Mouse (Mus musculus) WW6 (cell line): ENCODE measurements at regions not wholly inside any gene's neighbourhood (a gene's known extent, or its start where the extent isn't known, plus 50 kb on each side); places are given as distances from the start of the nearest gene placed in this dataset.

Experiments used
- DNase-seq: peaks from one replicate; pipeline ENCODE4 v3.0.0-alpha.2; 2013; ENCODE audit warnings: low read depth, low spot score

GRCm38 (mm10) chr12:52400099-52400498 is 103.7 kb upstream of the Arhgap5 start:
- no peak for DNase-seq

GRCm38 (mm10) chr12:52402711-52403110 is 101.1 kb upstream of the Arhgap5 start:
- DNase-seq: no peak

- no peak for DNase-seq
These were observed 97.4 kb upstream of the Arhgap5 start for GRCm38 (mm10) chr12:52406386-52406785.

- DNase-seq: no peak
These were observed 95.4 kb upstream of the Arhgap5 start for GRCm38 (mm10) chr12:52408307-52408895.

GRCm38 (mm10) chr12:52409221-52409620 is 94.6 kb upstream of the Arhgap5 start:
- DNase-seq: no peak

- DNase-seq: no peak
These were observed 91.6 kb upstream of the Arhgap5 start for GRCm38 (mm10) chr12:52412172-52412571.

GRCm38 (mm10) chr12:52413046-52413473 is 90.7 kb upstream of the Arhgap5 start:
- no peak for DNase-seq

GRCm38 (mm10) chr12:52422729-52423128 is 81.0 kb upstream of the Arhgap5 start:
- DNase-seq: no peak

GRCm38 (mm10) chr12:52424336-52425034 is 79.3 kb upstream of the Arhgap5 start:
- no peak for DNase-seq

- no peak for DNase-seq
These were observed 73.8 kb upstream of the Arhgap5 start for GRCm38 (mm10) chr12:52429935-52430334.

GRCm38 (mm10) chr12:52431933-52432332 is 71.8 kb upstream of the Arhgap5 start:
- no peak for DNase-seq

- no peak for DNase-seq
These were observed 69.8 kb upstream of the Arhgap5 start for GRCm38 (mm10) chr12:52434021-52434420.

GRCm38 (mm10) chr12:52435321-52435720 is 68.5 kb upstream of the Arhgap5 start:
- DNase-seq: no peak

- no peak for DNase-seq
These were observed 68.0 kb upstream of the Arhgap5 start for GRCm38 (mm10) chr12:52435795-52436211.

GRCm38 (mm10) chr12:52436941-52437340 is 66.8 kb upstream of the Arhgap5 start:
- DNase-seq: no peak

- no peak for DNase-seq
These were observed 64.5 kb upstream of the Arhgap5 start for GRCm38 (mm10) chr12:52439241-52439640.

GRCm38 (mm10) chr12:52440868-52441365 is 62.9 kb upstream of the Arhgap5 start:
- no peak for DNase-seq

- no peak for DNase-seq
These were observed 61.4 kb upstream of the Arhgap5 start for GRCm38 (mm10) chr12:52442337-52442736.

GRCm38 (mm10) chr12:52445731-52446130 is 58.0 kb upstream of the Arhgap5 start:
- no peak for DNase-seq

- DNase-seq: no peak
These were observed 57.3 kb upstream of the Arhgap5 start for GRCm38 (mm10) chr12:52446501-52446900.

GRCm38 (mm10) chr12:52447482-52447881 is 56.3 kb upstream of the Arhgap5 start:
- DNase-seq: no peak

- DNase-seq: no peak
These were observed 55.6 kb upstream of the Arhgap5 start for GRCm38 (mm10) chr12:52448218-52448617.

- DNase-seq: no peak
These were observed 49.9 kb upstream of the Arhgap5 start for GRCm38 (mm10) chr12:52453890-52454289.
